Mouse (Mus musculus) embryonic fibroblast, embryonic 13.5 days (primary cell): ENCODE results near the gene Lat2. TPM values are rescaled to one million over a fixed set of nuclear protein-coding genes. Genes with fewer than 3 reads are reported as not detected.

Experiments used
- H3K27ac ChIP-seq: 2 replicates; pipeline ENCODE4 v1.5.1; 2012; ENCODE audit warnings: low read length, control low read depth, inconsistent platforms; ENCODE audit not compliant: insufficient read depth
- H3K4me1 ChIP-seq: 2 replicates; pipeline ENCODE4 v1.6.1; 2011; ENCODE audit warnings: low read length; ENCODE audit not compliant: control insufficient read depth, insufficient read depth
- H3K4me3 ChIP-seq: 2 replicates; pipeline ENCODE4 v1.5.1; 2011; ENCODE audit warnings: mild to moderate bottlenecking, control low read depth, low read length; ENCODE audit not compliant: insufficient read depth
- CTCF ChIP-seq: IDR thresholded peaks from 2 replicates; pipeline ENCODE4 v1.5.1; 2011; ENCODE audit warnings: mild to moderate bottlenecking, control low read depth, low read length, moderate library complexity, borderline replicate concordance; ENCODE audit not compliant: insufficient read depth
- POLR2A ChIP-seq: IDR thresholded peaks from 2 replicates; pipeline ENCODE4 v1.6.1; 2011; ENCODE audit warnings: low read depth, mild to moderate bottlenecking, control low read depth, low read length, moderate library complexity
- polyA plus RNA-seq: library from polyadenylated mRNA; stranded (reverse); fragments of >200 nt; gene quantifications from 2 replicates; pipeline ENCODE4 v1.2.4, GENCODE M21; 2011; ENCODE audit warnings: low read depth; ENCODE audit not compliant: missing spikeins, insufficient read length

Gene Lat2
- polyA plus RNA-seq, 1 experiment = 2.3 TPM

- Histone ChIP-seq H3K27ac (no peak overlapping the region), H3K4me3 (no peak overlapping the region), H3K4me1 (no peaks in the 10 kb centered on the region)
- no peak for TF ChIP-seq POLR2A
- TF ChIP-seq CTCF = no peak
These were observed 38.2 kb downstream of the Lat2 start for GRCm38 (mm10) chr5:134576517-134577220.

DNA sequence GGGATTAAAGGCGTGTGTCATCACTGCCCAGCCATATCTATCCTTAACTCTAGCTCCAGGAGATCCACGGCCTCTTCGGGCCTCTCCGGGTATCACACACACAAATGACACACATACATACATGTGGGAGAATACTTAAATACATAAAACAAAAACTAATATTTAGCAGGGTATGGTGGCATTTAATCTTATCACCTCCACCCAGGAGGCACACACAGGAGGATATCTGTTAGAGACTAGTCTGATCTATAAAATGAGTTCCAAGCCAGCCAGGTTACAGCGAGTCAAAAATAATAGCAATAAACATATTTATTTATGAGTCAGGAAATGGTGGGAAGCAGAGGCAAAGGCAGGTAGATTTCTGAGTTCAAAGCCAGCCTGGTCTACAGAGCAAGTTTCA is 39.0 kb downstream of the Lat2 start:
- Histone ChIP-seq H3K27ac (no peak overlapping the region), H3K4me3 (no peak overlapping the region), H3K4me1 (no peaks in the 10 kb centered on the region)
- TF ChIP-seq POLR2A (no peak), CTCF (no peak)

DNA sequence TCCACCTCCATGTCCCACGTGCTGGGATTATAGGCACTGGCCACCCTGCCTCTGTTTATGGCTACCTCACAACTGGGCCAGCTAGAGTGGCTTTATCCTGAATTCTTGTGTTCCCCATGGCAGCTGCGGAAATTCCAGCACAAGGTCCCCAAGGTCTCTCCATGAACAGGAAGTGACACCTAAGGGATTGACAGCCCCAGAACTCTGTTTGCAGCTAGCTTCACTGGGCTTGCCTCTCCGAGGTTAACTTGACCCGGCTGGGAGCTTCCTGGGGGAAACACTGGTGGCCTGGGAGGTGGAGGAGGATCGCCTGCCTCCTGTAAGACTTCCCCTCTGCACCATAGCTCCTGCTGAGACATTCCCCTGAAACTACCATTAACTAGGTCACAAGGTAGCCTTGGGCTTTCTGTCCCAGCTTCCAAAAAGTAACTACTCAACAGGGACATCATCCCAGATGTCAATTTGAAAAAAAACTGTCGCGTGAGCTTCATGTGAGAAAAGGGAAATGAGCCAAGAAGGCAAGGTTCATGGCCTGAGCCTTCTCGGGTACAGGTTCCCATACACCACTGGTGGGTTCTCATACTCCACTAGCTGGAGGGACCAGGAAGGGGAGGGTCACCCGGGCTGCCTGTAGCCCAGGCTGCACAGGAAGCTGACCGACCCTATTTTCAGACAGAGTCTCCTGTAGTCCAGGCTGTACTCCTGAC is 42.2 kb downstream of the Lat2 start:
- peak overlapping the region; percentile 67 for H3K27ac ChIP-seq
- no peak overlapping the region; the same call in 1 of the 2 replicates for H3K4me3 ChIP-seq
- TF ChIP-seq POLR2A (no peak), CTCF (no peak)
- H3K4me1 ChIP-seq = no peaks in the 10 kb centered on the region

DNA sequence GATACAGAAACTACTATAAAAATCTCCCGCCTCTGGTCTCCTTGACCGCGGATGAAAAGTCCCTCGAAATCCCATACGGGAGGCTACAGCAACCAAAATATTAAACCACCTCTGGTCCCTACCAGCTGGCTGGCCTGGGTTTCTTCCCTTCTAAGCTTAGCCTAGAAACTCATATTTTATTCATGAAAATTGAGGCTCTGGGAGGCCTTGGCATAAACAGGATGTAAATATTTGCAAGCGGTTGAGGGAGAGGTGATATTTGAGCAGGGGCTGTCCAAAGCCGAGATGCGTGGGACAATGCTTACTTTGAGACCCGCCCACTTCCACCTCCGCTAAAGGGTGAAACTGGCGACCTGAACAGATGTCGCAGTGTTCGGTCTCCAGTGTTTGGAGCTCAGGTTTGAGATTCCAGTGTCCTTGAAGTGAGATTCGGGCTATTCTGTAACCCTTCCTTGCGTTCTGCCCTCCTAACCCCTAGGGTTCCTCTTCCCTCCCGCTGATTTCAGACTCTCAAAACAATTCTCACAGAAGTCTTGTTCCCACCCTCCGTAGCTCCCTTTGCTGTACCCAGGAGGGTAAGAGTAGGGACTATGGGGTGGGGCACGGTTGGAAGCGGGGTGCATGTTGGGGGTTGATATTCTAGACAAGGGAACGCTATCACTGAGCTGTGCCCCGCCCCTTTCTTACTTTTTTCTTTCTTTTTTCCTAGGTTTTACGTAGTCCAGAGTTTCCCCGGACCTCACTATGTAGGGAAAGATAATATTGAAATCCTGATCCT is 42.9 kb downstream of the Lat2 start:
- peak; percentile 70 for TF ChIP-seq POLR2A
- TF ChIP-seq CTCF = no peak
- Histone ChIP-seq H3K4me1 (no peaks in the 10 kb centered on the region), H3K27ac (peak overlapping the region; percentile 67), H3K4me3 (peak overlapping the region; percentile 44)

DNA sequence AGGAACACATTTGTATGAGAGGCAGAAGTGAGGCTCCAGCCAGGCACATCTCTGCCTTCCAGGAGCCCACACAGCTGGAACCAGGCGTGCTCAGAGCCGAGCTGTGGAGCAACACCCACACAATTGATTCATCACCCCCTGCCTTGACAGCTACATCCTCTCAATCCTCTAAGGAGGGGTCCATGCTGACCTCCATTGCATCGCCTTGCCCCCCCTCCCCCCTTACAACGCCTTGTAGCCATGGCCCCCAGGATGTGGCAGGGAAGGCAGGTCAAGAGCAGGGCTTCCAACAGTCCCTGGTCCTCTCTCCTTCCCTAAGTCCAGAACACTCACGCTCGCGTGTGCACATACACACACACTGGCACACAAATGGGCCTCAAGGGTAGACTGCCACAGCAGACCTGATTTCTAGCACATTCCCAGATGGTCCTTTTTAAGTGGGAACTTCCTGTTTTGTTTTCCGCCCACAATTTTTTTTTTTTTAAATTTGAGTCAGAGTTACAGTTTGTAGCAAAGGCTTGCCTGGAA is 45.8 kb downstream of the Lat2 start:
- peak overlapping the region; percentile 76 for H3K27ac ChIP-seq
- TF ChIP-seq CTCF (no peak), POLR2A (peak; percentile 43)
- H3K4me1 ChIP-seq = no peaks in the 10 kb centered on the region
- H3K4me3 ChIP-seq = no peak overlapping the region

- peak overlapping the region; percentile 76 for H3K27ac ChIP-seq
- H3K4me3 ChIP-seq = no peak overlapping the region
- no peaks in the 10 kb centered on the region for H3K4me1 ChIP-seq
- TF ChIP-seq CTCF (no peak), POLR2A (no peak)
These were observed 46.8 kb downstream of the Lat2 start for GRCm38 (mm10) chr5:134568030-134568429.

DNA sequence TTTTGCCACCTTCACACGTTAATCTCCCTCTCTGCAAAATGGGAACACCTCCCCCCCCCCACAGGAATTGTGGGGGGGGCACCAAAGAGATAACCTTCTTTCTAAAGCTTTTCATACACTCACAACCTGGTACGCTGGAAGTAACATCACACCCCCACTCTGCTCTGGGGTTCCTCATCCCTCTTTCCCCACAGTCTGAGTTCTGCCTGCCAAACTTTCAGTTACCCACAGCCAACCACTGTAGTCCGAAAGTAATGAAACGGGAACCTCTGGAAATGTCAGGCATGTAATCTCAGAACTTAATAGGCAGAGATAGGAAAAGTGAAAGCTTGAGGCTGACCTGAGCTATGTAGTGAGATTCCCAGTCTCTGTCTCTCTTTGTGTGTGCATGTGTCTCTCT is 47.4 kb downstream of the Lat2 start:
- H3K27ac ChIP-seq = no peak overlapping the region
- TF ChIP-seq POLR2A = no peak
- no peak for TF ChIP-seq CTCF
- H3K4me1 ChIP-seq = no peaks in the 10 kb centered on the region
- no peak overlapping the region for H3K4me3 ChIP-seq

DNA sequence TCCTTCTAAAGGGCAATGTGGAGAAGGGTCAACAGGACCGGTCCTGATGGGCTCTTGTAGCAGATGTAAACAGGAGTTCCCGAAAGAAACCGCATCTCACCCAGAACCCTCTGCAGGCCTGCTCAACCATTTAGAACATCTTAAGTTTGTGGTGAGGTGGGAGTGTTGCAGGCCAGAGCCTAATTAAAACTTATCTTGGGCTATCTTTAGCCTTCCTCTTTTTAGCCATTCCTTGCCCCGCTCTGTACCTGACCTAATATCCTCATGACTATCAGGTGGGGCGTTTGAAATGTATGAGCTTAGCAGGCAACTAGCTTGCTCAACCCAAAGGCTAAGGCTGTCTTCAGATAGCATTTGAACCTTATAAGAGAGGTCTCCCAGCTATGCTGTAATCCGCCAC is 49.1 kb downstream of the Lat2 start:
- Histone ChIP-seq H3K27ac (no peak overlapping the region), H3K4me1 (no peaks in the 10 kb centered on the region), H3K4me3 (no peak overlapping the region)
- TF ChIP-seq POLR2A (no peak), CTCF (no peak)

DNA sequence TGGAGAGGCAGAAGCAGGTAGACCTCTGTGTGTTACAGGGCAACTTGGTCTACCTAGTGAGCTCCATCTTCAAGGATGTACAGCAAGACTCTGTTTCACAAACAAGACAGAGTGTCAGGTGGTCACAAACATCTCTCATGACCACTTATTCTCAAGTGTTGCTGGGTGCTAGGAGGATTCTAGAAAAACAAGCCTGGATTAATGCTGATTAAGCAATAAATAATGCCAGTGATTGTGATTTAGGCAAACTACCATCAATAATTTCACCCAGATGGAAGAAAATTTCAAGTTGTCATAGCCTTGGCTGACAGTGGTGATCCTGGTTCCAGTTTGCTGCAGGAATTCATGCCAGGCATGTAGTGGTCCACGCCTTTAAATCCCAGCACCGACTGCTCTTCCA is 50.6 kb downstream of the Lat2 start:
- H3K4me3 ChIP-seq = no peak overlapping the region
- H3K27ac ChIP-seq = no peak overlapping the region
- no peak for TF ChIP-seq POLR2A
- TF ChIP-seq CTCF = no peak
- no peaks in the 10 kb centered on the region for H3K4me1 ChIP-seq
